Mouse (Mus musculus) forebrain, embryonic 12.5 days (tissue): Measurements from ENCODE around the gene Fbxl19. TPM values are rescaled to one million over a fixed set of nuclear protein-coding genes. Genes with fewer than 3 reads are reported as not detected.
"Not testable (repeated sequence)": the region's sequence is repeated elsewhere in the genome, so short reads cannot be mapped to it uniquely, and the experiment has no call there.

Experiments used
- ATAC-seq: fragments of 200-750 bp; cut with Nextera tagmentation; 2 replicates; pipeline ENCODE4 v1.8.0; 2017; ENCODE audit warnings: moderate TSS enrichment; ENCODE audit not compliant: low FRiP score
- H3K27ac ChIP-seq: fragments of 300-500 bp; sonication (generic); 2 replicates; pipeline ENCODE4 v1.5.1; 2016; ENCODE audit warnings: mild to moderate bottlenecking
- H3K27me3 ChIP-seq: fragments of 300-500 bp; sonication (generic); 2 replicates; pipeline ENCODE4 v1.6.1; 2016; ENCODE audit warnings: mild to moderate bottlenecking
- H3K36me3 ChIP-seq: fragments of 300-500 bp; sonication (generic); replicated peaks from 2 replicates; pipeline ENCODE4 v1.6.1; 2016; ENCODE audit warnings: mild to moderate bottlenecking
- H3K4me1 ChIP-seq: fragments of 300-500 bp; sonication (generic); 2 replicates; pipeline ENCODE4 v1.6.1; 2016
- H3K4me2 ChIP-seq: fragments of 300-500 bp; sonication (generic); 2 replicates; pipeline ENCODE4 v1.6.1; 2016; ENCODE audit warnings: mild to moderate bottlenecking, moderate library complexity
- H3K4me3 ChIP-seq: fragments of 300-500 bp; sonication (generic); replicated peaks from 2 replicates; pipeline ENCODE4 v1.5.1; 2016; ENCODE audit warnings: mild to moderate bottlenecking
- H3K9ac ChIP-seq: fragments of 300-500 bp; sonication (generic); 2 replicates; pipeline ENCODE4 v1.6.1; 2016; ENCODE audit warnings: mild to moderate bottlenecking
- H3K9me3 ChIP-seq: fragments of 300-500 bp; sonication (generic); 2 replicates; pipeline ENCODE4 v1.6.1; 2016
- WGBS: fragments of 180-500 bp; shearing (Covaris S2); methylation state at CpG from one replicate; pipeline ENCODE4 v1.1.7; 2016; 5-methylcytosine and 5-hydroxymethylcytosine counted together
- polyA plus RNA-seq: library from polyadenylated mRNA; unstranded; fragments of >200 nt; fragmentation: Nextera tagmentation; extraction: Ambion mirVana; gene quantifications from 2 replicates; pipeline ENCODE4 v1.2.1, GENCODE M21; 2016

Fbxl19 gene
- polyA plus RNA-seq, 1 experiment from 2014 or later, result 10.3 TPM

DNA sequence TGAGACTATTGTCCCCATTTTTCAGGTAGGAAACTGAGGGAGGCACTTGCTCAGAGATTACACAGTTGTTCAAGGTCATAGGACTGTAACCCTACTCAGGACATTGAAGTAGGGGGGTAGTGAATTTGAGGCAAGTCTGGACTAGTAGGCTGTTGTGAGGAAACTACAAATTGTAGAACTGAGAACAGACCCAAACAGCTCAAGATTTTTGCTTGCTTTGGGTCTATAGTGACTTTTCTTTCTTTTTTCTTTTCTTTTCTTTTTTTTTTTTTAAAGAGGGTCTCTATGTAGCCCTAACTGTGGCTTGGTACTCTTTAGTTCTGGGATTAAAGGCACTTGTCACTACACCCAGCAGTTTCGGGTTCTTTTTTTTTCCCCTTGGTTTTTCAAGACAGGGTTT, 28.2 kb downstream of the Fbxl19 start:
- no peak overlapping the region for H3K9ac ChIP-seq
- H3K4me3 ChIP-seq, result no peak overlapping the region
- 100% methylated on average over 1 of the region's 1 CpGs for WGBS
- H3K4me1 ChIP-seq, result peaks cover 30% of the 10 kb centered on the region
- H3K4me2 ChIP-seq, result no peak overlapping the region
- H3K36me3 ChIP-seq, result peaks cover 9% of the 10 kb centered on the region
- H3K9me3 ChIP-seq, result no peaks in the 10 kb centered on the region
- no peaks in the 10 kb centered on the region for H3K27me3 ChIP-seq
- no peak overlapping the region for H3K27ac ChIP-seq
- ATAC-seq, result no peak

DNA sequence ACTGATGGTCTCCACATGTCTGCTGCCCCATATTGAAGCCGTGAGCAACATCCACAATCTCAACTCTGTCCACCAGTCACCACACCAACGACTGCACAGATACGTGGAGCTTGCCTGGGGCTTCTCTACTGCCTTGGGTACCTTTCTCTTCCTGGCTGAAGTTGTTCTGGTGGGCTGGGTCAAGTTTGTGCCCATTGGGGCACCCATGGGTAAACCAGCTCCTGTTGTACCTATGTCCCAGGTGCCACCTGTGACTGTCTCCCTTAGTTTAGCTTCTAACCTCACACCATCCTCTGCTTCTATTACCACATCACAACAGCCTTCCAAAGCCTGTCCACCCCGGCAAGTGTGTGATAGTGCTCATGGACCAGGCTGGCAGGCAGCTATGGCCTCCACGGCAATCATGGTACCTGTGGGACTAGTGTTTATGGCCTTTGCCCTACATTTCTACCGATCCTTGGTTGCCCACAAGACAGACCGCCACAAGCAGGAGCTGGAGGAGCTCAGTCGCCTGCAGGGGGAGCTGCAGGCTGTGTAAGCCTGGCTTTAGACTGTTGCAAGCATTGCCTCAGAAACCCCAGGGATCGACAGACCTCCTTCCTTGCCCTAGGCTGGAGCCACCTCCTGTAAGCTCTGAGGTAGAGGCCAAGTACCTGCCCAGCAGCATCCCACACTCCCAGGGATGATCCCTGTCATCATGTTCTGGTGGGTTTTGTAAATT, 29.5 kb downstream of the Fbxl19 start:
- Histone ChIP-seq H3K4me1 (peaks cover 32% of the 10 kb centered on the region), H3K9me3 (no peaks in the 10 kb centered on the region), H3K27ac (no peak overlapping the region), H3K36me3 (peaks cover 5% of the 10 kb centered on the region; the same call in 1 of the 2 replicates), H3K9ac (no peak overlapping the region), H3K4me2 (no peak overlapping the region), H3K27me3 (no peaks in the 10 kb centered on the region), H3K4me3 (no peak overlapping the region)
- 44% methylated on average over 9 of the region's 9 CpGs for WGBS
- ATAC-seq, result no peak

DNA sequence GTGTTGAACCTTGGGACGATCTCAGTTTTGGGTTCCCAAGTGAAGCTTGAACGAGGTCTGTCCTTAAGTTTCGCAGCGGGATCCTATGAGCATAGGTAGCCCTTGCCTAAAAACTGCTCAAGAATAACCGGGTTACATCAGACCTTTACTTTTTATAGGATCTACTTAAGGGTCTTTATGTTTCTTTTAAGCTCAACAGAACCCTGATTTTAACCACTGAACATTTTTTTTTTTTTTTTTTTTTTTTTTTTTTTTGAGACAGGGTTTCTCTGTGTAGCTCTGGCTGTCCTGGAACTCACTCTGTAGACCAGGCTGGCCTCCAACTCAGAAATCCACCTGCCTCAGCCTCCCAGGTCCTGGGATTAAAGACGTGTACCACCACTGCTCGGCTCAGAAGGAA, 31.5 kb downstream of the Fbxl19 start:
- Histone ChIP-seq H3K27ac (peak overlapping the region; percentile 98; the same call in 1 of the 2 replicates), H3K4me1 (peaks cover 13% of the 10 kb centered on the region), H3K4me3 (peak overlapping the region; percentile 97), H3K36me3 (peaks cover 25% of the 10 kb centered on the region), H3K4me2 (peak overlapping the region; percentile 88), H3K9ac (peak overlapping the region; percentile 94)
- H3K9me3 ChIP-seq, H3K27me3 ChIP-seq, ATAC-seq: not testable (repeated sequence)
- WGBS, result 81% methylated on average over 7 of the region's 7 CpGs

DNA sequence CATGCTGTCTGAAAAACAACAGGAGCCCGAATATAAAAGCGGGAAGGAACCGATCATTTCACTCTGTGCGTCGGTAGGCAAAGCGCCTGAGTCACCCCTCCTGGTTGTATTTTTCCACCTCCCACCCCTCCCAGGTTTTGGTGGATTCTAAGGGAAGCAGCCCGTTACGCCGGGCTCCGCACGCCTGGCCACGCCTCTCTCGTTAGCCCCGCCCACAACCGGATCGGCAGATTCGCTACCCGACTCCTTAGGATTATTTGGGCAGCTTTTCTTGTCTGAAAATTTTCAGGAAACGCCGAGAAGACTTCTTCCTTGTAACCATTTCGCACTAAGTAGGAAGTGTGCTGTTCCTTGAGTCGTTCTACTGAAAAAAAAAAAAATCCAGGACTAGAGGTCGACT, 32.1 kb downstream of the Fbxl19 start, which contains the start of gene Setd1a:
Gene Setd1a (plus strand): TSS at position 245 of the 400 bp plus-strand sequence.
- peak within 1 kb of the TSS; percentile 97 for H3K4me3 ChIP-seq
- under 1% methylated on average over 23 of the region's 23 CpGs for WGBS
- no peaks in the 10 kb centered on the region for H3K9me3 ChIP-seq
- H3K27ac ChIP-seq, result peak within 1 kb of the TSS; percentile 98
- peak within 1 kb of the TSS; percentile 88 for H3K4me2 ChIP-seq
- H3K36me3 ChIP-seq, result peaks cover 31% of the 10 kb centered on the region
- H3K27me3 ChIP-seq, result no peaks in the 10 kb centered on the region
- ATAC-seq, result peak; percentile 73
- H3K4me1 ChIP-seq, result peaks cover 12% of the 10 kb centered on the region
- H3K9ac ChIP-seq, result peak within 1 kb of the TSS; percentile 94

DNA sequence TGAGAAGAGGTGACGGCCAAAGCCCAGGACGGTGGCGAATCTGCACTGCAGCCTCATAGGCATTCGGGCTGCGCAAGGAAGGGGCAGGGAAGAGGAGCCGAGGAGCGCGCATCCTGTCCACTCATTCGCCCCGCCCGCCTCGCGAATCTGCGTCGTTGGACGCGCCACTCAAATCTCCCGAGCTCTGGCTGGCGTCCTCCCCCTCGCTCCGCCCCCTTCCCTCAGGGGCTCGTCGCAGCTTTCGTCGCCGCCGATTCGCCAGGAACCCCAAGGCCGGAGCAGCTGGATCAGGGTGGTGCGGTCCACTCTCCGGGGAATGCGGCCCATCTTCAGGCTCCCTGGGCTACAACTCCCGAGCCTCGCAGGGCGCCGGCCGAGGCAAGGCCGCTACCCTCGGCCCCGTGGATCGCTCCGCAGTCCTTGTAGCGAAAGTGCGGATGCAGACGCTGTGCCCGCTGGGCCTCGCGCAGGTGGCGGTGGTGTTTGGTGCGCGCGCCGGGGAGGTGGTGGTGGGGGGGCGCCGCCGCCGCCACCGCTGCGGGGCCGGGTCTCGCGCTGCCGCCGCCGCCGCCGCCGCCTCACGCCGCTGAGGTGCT, 32.6 kb downstream of the Fbxl19 start:
- Histone ChIP-seq H3K4me1 (peaks cover 12% of the 10 kb centered on the region), H3K9ac (peak overlapping the region; percentile 94), H3K9me3 (no peaks in the 10 kb centered on the region), H3K27ac (peak overlapping the region; percentile 98), H3K4me3 (peak overlapping the region; percentile 97), H3K36me3 (peaks cover 36% of the 10 kb centered on the region), H3K27me3 (no peaks in the 10 kb centered on the region), H3K4me2 (peak overlapping the region; percentile 88)
- ATAC-seq, result peak; percentile 92
- WGBS, result under 1% methylated on average over 70 of the region's 70 CpGs

DNA sequence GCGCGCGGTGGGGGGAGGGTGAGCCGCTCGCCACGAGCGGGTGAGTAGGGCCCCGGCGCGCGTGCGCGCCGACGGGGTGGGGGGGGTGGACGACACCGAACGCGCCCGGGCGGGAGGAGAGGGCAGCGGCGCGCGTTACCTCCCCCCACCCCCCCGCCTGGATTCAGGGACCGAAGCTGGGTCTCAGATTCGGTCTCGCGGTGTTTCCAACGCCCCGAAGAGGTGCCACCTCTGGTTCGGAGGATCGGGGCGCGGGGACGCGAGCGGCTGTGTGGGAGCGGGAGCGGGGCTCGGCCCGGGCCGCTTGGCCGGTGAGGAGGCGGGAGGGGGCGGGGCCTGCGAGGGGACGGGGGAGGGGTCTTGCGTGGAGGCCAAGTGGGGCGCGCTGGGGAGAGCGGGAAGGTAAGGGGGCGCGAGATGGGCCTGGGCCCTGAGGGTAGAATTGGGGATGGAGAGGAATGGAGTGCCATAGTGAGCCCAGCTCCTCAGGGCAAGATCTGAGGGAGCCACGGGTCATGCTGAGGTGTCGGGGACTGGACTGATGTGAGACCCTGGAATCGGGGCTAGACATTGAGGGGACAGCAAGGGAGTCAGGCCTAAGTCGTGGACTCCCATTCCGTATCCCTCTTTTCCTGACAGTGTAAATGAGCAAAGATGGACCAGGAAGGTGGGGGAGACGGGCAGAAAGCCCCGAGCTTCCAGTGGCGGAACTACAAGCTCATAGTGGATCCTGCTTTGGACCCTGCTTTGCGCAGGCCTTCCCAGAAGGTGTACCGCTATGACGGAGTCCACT, 33.3 kb downstream of the Fbxl19 start:
- peak; percentile 63 for ATAC-seq
- Histone ChIP-seq H3K9me3 (no peaks in the 10 kb centered on the region), H3K4me2 (peak overlapping the region; percentile 88), H3K4me3 (peak overlapping the region; percentile 97), H3K36me3 (peaks cover 43% of the 10 kb centered on the region), H3K9ac (peak overlapping the region; percentile 94), H3K27me3 (no peaks in the 10 kb centered on the region), H3K4me1 (peaks cover 12% of the 10 kb centered on the region), H3K27ac (peak overlapping the region; percentile 98)
- 3% methylated on average over 53 of the region's 66 CpGs for WGBS

DNA sequence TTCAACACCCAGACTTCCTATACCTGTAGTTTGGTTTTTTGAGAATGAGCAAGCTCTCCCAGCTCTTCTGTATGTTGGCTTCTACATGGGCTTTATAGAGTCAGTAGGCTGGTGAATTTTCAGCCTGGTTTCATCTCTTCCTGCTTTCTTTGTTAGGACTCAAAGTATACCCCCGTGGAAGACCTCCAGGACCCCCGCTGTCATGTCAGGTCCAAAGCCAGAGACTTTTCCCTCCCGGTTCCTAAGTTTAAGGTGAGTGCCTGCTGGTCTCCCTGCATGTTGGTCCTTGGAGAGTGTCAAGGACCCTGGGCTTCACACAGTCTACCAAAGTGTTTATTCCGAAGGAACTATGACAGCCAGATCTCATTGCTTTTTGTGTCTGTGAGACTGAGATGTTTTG, 34.0 kb downstream of the Fbxl19 start:
- H3K4me3 ChIP-seq, result peak overlapping the region; percentile 97
- H3K27me3 ChIP-seq, result no peaks in the 10 kb centered on the region
- H3K4me2 ChIP-seq, result peak overlapping the region; percentile 88
- WGBS, result 76% methylated on average over 4 of the region's 4 CpGs
- H3K9ac ChIP-seq, result peak overlapping the region; percentile 94
- no peak overlapping the region for H3K27ac ChIP-seq
- H3K9me3 ChIP-seq, result no peaks in the 10 kb centered on the region
- peaks cover 12% of the 10 kb centered on the region for H3K4me1 ChIP-seq
- H3K36me3 ChIP-seq, result peaks cover 49% of the 10 kb centered on the region
- ATAC-seq, result no peak

DNA sequence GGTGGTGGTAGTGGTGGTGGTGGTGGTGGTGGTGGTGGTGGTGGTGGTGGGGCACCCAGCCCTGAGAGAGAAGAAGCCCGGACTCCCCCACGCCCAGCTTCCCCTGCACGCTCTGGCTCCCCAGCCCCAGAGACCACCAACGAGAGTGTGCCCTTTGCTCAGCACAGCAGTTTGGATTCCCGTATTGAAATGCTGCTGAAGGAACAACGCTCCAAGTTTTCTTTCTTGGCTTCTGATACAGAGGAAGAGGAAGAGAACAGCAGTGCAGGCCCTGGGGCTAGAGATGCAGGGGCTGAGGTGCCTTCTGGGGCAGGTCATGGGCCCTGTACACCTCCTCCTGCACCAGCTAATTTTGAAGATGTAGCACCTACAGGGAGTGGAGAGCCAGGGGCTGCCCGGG, 41.0 kb downstream of the Fbxl19 start, which contains the start of gene Gm49388:
Gene Gm49388 (plus strand): TSS at position 301 of the 400 bp plus-strand sequence.
- H3K36me3 ChIP-seq, result peaks cover 99% of the 10 kb centered on the region
- H3K27ac ChIP-seq, result no peak within 1 kb of the TSS
- no peaks in the 10 kb centered on the region for H3K27me3 ChIP-seq
- H3K9me3 ChIP-seq, result no peaks in the 10 kb centered on the region
- H3K4me3 ChIP-seq, result no peak within 1 kb of the TSS
- ATAC-seq, result no peak
- no peak within 1 kb of the TSS for H3K4me2 ChIP-seq
- no peaks in the 10 kb centered on the region for H3K4me1 ChIP-seq
- H3K9ac ChIP-seq, result no peak within 1 kb of the TSS
- 96% methylated on average over 7 of the region's 7 CpGs for WGBS

DNA sequence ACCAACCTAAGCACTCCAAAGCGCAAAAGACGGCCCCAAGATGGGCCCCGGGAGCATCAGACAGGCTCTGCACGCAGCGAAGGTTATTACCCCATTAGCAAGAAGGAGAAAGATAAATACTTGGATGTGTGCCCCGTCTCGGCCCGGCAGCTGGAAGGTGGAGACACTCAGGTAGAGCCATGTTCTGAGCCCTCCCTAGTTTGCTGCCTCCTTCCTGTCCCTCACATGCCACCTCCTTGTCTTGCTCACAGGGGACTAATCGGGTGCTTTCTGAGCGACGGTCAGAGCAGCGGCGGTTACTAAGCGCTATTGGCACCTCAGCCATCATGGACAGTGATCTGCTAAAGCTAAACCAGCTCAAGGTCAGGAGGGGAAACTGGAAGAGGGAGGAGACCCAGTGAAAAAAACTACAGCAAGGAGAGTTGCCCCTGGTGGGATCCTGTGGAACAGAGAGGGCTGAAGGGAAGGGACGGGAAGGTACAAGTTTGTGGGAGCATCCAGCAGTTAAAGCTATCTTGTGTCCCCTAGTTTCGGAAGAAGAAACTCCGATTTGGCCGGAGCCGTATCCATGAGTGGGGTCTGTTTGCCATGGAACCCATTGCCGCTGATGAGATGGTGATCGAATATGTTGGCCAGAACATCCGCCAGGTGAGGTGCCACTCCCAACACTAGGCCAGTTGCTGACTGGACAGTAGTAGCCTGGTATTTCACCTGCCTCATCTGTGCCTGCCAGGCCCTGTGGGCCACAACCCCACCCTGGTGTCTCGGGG, 52.9 kb downstream of the Fbxl19 start:
- 93% methylated on average over 23 of the region's 23 CpGs for WGBS
- no peak overlapping the region for H3K9ac ChIP-seq
- H3K27me3 ChIP-seq, result no peaks in the 10 kb centered on the region
- H3K4me2 ChIP-seq, result no peak overlapping the region
- peaks cover 80% of the 10 kb centered on the region for H3K36me3 ChIP-seq
- no peak overlapping the region for H3K27ac ChIP-seq
- peaks cover 2% of the 10 kb centered on the region; the same call in 1 of the 2 replicates for H3K4me1 ChIP-seq
- H3K4me3 ChIP-seq, result no peak overlapping the region
- no peak for ATAC-seq
- no peaks in the 10 kb centered on the region for H3K9me3 ChIP-seq

DNA sequence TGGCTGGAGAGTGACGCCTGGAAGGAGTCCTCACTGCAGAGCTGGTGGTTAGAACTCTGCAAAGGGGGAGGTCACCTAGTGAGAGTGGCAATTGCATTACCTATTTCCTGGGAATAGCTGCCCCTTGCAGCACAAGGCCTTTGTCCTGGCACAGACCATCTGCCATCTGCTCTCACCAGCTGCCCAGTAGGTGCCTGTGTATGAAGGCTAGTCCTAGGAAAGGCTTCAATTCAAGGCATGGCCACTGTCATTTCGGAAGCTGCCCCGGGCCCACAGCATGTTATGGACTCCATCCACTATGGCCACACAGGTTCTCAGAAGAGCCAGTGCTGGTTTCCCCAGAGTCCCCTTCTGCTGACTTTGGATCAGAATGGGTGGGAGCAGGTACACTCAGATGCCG, 54.2 kb downstream of the Fbxl19 start:
- H3K4me2 ChIP-seq, result no peak overlapping the region
- H3K36me3 ChIP-seq, result peaks cover 71% of the 10 kb centered on the region
- peaks cover 2% of the 10 kb centered on the region; the same call in 1 of the 2 replicates for H3K4me1 ChIP-seq
- no peak for ATAC-seq
- H3K9me3 ChIP-seq, result no peaks in the 10 kb centered on the region
- H3K27me3 ChIP-seq, result no peaks in the 10 kb centered on the region
- no peak overlapping the region for H3K4me3 ChIP-seq
- WGBS, result 90% methylated on average over 4 of the region's 4 CpGs
- no peak overlapping the region for H3K9ac ChIP-seq
- H3K27ac ChIP-seq, result no peak overlapping the region

DNA sequence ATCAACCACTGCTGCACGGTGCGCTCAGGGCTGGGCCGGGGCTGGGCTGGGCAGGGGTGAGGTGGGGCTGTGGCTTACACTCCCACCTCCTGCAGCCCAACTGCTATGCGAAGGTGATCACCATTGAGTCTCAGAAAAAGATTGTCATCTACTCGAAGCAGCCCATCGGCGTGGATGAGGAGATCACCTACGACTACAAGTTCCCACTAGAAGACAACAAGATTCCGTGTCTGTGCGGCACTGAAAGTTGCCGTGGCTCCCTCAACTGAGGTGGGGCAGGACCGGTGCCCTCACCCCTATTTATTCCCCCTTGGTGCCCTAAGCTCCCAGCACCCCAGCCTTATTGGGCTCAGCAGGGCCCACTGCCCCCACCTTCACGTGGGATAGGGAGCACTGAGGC, 54.9 kb downstream of the Fbxl19 start:
- H3K36me3 ChIP-seq, result peaks cover 71% of the 10 kb centered on the region
- no peaks in the 10 kb centered on the region for H3K9me3 ChIP-seq
- 91% methylated on average over 13 of the region's 13 CpGs for WGBS
- H3K27ac ChIP-seq, result no peak overlapping the region
- no peak for ATAC-seq
- peaks cover 2% of the 10 kb centered on the region; the same call in 1 of the 2 replicates for H3K4me1 ChIP-seq
- no peak overlapping the region for H3K9ac ChIP-seq
- no peak overlapping the region for H3K4me3 ChIP-seq
- no peak overlapping the region for H3K4me2 ChIP-seq
- H3K27me3 ChIP-seq, result no peaks in the 10 kb centered on the region
